Mouse (Mus musculus) midbrain, embryonic 11.5 days (tissue): Measurements from ENCODE around the gene Parm1. TPM values are rescaled to one million over a fixed set of nuclear protein-coding genes. Genes with fewer than 3 reads are reported as not detected.
A peak's percentile ranks its signal among the peaks of the same experiment; 100 is the strongest.

ENCODE experiments used
- ATAC-seq: fragments of 200-750 bp; cut with Nextera tagmentation; 2 replicates; pipeline ENCODE4 v1.8.0; 2017; ENCODE audit warnings: moderate TSS enrichment, moderate library complexity; ENCODE audit not compliant: low FRiP score
- DNase-seq: peaks from one replicate; pipeline ENCODE4 v3.0.0; 2015; ENCODE audit warnings: low spot score; ENCODE audit errors: missing footprints
- H3K27ac ChIP-seq: fragments of 300-500 bp; sonication (generic); 2 replicates; pipeline ENCODE4 v1.5.1; 2014; ENCODE audit warnings: low read depth, low read length
- H3K27me3 ChIP-seq: fragments of 300-500 bp; sonication (generic); 2 replicates; pipeline ENCODE4 v1.6.1; 2014; ENCODE audit warnings: mild to moderate bottlenecking, low read length, moderate library complexity, mixed read lengths; ENCODE audit not compliant: control insufficient read depth, insufficient read depth
- H3K36me3 ChIP-seq: fragments of 300-500 bp; sonication (generic); 2 replicates; pipeline ENCODE4 v1.6.1; 2014; ENCODE audit warnings: mild to moderate bottlenecking, low read length, moderate library complexity, mixed read lengths; ENCODE audit not compliant: control insufficient read depth, insufficient read depth
- H3K4me1 ChIP-seq: fragments of 300-500 bp; sonication (generic); 2 replicates; pipeline ENCODE4 v1.6.1; 2014; ENCODE audit warnings: low read length; ENCODE audit not compliant: control insufficient read depth, insufficient read depth
- H3K4me2 ChIP-seq: fragments of 300-500 bp; sonication (generic); 2 replicates; pipeline ENCODE4 v1.6.1; 2014; ENCODE audit warnings: mild to moderate bottlenecking, moderate library complexity
- H3K4me3 ChIP-seq: fragments of 300-500 bp; sonication (generic); 2 replicates; pipeline ENCODE4 v1.5.1; 2014; ENCODE audit warnings: low read depth, low read length
- H3K9ac ChIP-seq: fragments of 300-500 bp; sonication (generic); 2 replicates; pipeline ENCODE4 v1.6.1; 2014; ENCODE audit warnings: low read length
- H3K9me3 ChIP-seq: fragments of 300-500 bp; sonication (generic); 2 replicates; pipeline ENCODE4 v1.6.1; 2016; ENCODE audit warnings: low read length; ENCODE audit not compliant: control insufficient read depth
- WGBS: fragments of 180-500 bp; shearing (Covaris S2); extraction: QIAGEN DNeasy Blood & Tissue Kit; methylation state at CpG from one replicate; pipeline ENCODE4 v1.1.7; 2014; 5-methylcytosine and 5-hydroxymethylcytosine counted together
- polyA plus RNA-seq: library from polyadenylated mRNA; unstranded; fragments of >200 nt; fragmentation: Nextera tagmentation; extraction: Ambion mirVana; gene quantifications from 2 replicates; pipeline ENCODE4 v1.2.1, GENCODE M21; 2014

Gene Parm1
- polyA plus RNA-seq: 17.5 and 17.6 TPM in 2 replicates

DNA sequence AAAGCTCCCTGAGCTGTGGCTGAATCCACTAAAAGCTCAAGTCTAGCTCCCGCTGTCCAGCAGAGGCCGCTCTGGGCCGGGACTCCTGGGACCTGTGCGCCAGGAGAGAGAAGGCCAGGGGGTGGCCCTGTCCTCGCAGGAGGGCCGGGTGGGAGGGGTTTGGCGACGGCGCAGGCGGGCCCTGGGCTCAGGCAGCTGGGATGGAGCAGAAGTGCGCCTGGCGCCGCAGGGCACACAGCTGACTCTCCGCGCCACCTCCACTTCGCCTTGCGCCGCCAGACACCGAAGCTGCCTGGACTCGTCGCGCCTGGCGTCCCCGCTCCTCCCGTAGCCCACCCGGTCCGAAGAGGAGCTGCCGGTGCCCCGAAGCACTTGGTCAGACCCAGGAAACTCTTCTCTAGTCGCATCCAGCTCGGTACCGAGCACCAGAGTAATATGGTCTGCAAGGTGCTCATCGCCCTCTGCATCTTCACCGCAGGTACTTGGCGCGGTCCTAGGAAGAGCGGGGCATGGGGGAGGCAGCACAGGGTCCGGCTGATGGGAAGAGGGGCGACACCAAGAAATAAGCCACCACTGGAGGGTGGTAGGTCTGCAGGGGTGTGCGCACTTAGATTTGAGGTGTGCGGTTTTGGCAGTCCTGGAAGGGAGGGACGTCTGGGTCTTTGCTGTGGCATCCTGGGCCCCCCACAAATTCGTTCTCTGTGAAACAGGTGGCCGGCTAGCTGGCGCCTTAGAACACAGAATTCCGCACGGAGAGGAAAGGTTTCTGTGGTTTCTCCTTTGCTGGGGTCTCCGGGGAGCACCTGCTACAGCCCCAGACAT lies at the start of gene Parm1:
Gene Parm1, plus strand, starts transcription at position 136 of the 822 bp plus-strand sequence.
- H3K4me1 ChIP-seq: peaks cover 12% of the 10 kb centered on the region
- H3K4me3 ChIP-seq: peak within 1 kb of the TSS; percentile 44
- no peak within 1 kb of the TSS for H3K27ac ChIP-seq
- WGBS: under 1% methylated on average over 48 of the region's 48 CpGs
- no peaks in the 10 kb centered on the region for H3K36me3 ChIP-seq
- ATAC-seq: peak; percentile 99
- peak within 1 kb of the TSS; percentile 93 for H3K4me2 ChIP-seq
- DNase-seq: peak; percentile 96
- H3K9ac ChIP-seq: peak within 1 kb of the TSS; percentile 56
- H3K27me3 ChIP-seq: peaks cover 10% of the 10 kb centered on the region; the same call in 1 of the 2 replicates
- H3K9me3 ChIP-seq: no peaks in the 10 kb centered on the region

DNA sequence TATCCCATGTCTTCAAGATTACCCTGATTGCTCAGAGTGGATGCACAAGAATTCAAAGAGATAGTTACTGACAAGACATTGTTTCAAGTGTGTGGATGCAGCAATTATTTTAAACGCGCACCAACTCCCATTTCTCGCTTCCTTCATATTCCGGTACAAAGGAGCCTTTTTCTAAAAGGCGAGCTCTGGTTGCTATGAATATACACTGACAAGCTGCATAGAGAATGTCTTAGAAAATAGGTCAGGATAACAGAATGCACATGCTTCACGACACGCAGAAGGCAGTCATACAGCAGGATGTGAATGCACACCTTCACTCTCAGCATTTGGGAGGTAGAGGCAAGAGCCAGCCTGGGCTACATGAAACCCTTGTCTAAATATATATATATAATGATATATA lies 42.2 kb upstream of the Parm1 start:
- Histone ChIP-seq H3K4me3 (no peak overlapping the region), H3K36me3 (no peaks in the 10 kb centered on the region), H3K27ac (no peak overlapping the region), H3K27me3 (no peaks in the 10 kb centered on the region), H3K9ac (no peak overlapping the region), H3K4me1 (no peaks in the 10 kb centered on the region), H3K4me2 (no peak overlapping the region), H3K9me3 (no peaks in the 10 kb centered on the region)
- ATAC-seq (no peak), DNase-seq (no peak)
- 97% methylated on average over 7 of the region's 7 CpGs for WGBS

DNA sequence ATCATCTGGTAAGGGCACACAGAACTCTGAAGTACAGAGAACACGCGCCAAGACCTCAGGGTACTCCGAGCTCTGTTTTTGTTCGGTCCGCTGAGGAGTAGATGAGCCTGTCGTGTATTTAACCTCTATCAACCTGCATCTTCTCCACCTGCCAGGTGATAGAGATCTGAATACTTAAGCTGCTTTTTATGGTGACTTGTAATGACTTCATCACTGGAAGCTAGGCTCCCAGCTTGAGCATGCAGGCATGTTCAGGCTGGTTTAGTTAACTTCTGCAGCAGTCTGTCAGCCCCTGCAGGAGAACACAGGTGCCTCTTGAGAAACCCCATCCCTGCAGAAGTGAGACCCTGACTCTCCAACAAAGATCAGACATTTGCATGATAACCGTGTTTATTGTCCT lies 40.6 kb upstream of the Parm1 start:
- WGBS: 91% methylated on average over 7 of the region's 7 CpGs
- Histone ChIP-seq H3K4me2 (no peak overlapping the region), H3K9ac (no peak overlapping the region), H3K4me1 (no peaks in the 10 kb centered on the region), H3K9me3 (no peaks in the 10 kb centered on the region), H3K27ac (no peak overlapping the region), H3K36me3 (no peaks in the 10 kb centered on the region), H3K27me3 (no peaks in the 10 kb centered on the region), H3K4me3 (no peak overlapping the region)
- ATAC-seq (no peak), DNase-seq (no peak)

DNA sequence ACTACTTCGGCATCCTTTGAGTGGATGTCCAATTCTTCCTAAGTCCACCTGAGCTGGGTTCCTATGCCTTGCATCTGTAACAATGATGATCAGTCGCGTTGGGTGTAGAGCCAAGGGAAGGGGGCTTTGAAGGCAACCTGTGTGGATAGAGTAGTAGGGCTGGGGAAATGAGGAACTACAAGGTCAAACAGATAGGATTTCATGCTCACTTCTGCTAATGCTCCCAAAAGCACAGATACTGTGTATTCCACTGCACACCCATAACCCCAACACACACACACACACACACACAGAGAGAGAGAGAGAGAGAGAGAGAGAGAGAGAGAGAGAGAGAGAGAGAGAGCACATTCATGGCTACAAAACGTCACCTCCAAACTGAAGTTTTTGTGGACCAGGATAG lies 38.7 kb upstream of the Parm1 start:
- no peaks in the 10 kb centered on the region for H3K4me1 ChIP-seq
- 88% methylated on average over 4 of the region's 4 CpGs for WGBS
- H3K4me3 ChIP-seq: no peak overlapping the region
- no peak for ATAC-seq
- no peak for DNase-seq
- no peaks in the 10 kb centered on the region for H3K27me3 ChIP-seq
- no peaks in the 10 kb centered on the region for H3K36me3 ChIP-seq
- no peak overlapping the region for H3K27ac ChIP-seq
- no peak overlapping the region for H3K9ac ChIP-seq
- no peak overlapping the region for H3K4me2 ChIP-seq
- H3K9me3 ChIP-seq: no peaks in the 10 kb centered on the region

DNA sequence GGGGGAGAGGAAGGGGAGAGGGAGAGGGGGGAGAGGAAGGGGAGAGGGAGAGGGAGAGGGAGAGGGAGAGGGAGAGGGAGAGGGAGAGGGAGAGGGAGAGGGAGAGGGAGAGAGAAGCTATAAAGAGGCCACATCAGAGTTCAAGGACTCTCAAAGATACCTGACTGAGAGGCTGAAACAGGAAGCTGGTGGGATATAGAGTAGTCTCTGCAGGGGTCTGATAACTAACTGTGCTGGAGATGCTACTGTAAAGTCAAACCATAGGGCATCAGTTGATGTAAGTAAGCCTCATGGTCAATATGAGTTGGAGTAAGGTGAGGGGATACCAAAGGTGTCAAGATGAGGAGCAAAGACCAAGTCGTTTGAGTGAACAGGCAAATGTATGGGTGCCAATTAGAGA lies 37.3 kb upstream of the Parm1 start:
- Histone ChIP-seq H3K4me1 (no peaks in the 10 kb centered on the region), H3K36me3 (no peaks in the 10 kb centered on the region), H3K27me3 (no peaks in the 10 kb centered on the region), H3K4me3 (no peak overlapping the region), H3K9ac (no peak overlapping the region), H3K4me2 (no peak overlapping the region), H3K9me3 (no peaks in the 10 kb centered on the region), H3K27ac (no peak overlapping the region)
- no peak for ATAC-seq
- 79% methylated on average over 1 of the region's 1 CpGs for WGBS
- DNase-seq: no peak

DNA sequence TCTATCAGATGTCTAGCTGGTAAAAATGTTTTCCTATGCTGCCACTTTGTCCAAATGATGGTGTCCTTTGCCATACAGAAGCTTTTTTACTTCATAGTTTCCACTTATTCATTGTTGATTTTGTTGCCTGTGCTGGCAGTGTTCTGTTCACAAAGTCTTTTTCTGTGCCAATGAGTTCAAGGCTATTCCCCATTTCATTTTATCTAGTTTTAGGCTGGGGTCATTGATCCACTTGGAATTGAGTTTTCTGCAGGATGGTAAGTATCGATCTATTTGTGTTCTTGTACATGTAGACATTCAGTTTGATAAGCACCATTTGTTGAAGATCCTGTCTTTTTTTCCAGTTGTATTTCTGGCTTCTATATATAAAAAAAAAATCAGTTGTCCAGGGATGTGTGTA lies 33.1 kb upstream of the Parm1 start:
- Histone ChIP-seq H3K4me1 (no peaks in the 10 kb centered on the region), H3K36me3 (no peaks in the 10 kb centered on the region), H3K27me3 (no peaks in the 10 kb centered on the region), H3K9me3 (no peaks in the 10 kb centered on the region), H3K27ac (no peak overlapping the region), H3K4me3 (no peak overlapping the region), H3K4me2 (no peak overlapping the region), H3K9ac (no peak overlapping the region)
- DNase-seq (no peak), ATAC-seq (no peak)
- WGBS: 97% methylated on average over 1 of the region's 1 CpGs

DNA sequence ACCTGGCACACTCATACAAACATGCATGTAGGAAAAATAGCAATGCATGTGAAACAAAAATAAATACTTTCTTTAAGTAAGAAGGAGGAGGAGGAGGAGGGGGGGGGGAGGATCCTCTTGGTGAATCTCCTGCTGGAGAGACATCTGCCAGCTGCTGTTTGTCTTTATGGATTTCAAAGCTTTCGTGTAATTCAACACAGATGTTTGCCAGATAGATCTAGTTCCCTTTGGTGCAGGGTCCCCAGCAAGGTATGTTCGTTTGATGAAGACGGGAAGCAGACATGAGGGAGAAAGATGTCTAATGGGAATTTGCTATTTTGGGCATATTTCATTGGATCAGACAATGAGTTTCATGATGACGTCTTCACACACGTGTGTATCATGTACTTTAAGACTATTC lies 23.0 kb upstream of the Parm1 start:
- H3K9ac ChIP-seq: no peak overlapping the region
- H3K4me1 ChIP-seq: no peaks in the 10 kb centered on the region
- no peak overlapping the region for H3K27ac ChIP-seq
- H3K4me2 ChIP-seq: no peak overlapping the region
- H3K9me3 ChIP-seq: no peaks in the 10 kb centered on the region
- H3K4me3 ChIP-seq: no peak overlapping the region
- WGBS: 71% methylated on average over 5 of the region's 5 CpGs
- no peak for DNase-seq
- H3K36me3 ChIP-seq: no peaks in the 10 kb centered on the region
- no peaks in the 10 kb centered on the region for H3K27me3 ChIP-seq
- ATAC-seq: no peak

DNA sequence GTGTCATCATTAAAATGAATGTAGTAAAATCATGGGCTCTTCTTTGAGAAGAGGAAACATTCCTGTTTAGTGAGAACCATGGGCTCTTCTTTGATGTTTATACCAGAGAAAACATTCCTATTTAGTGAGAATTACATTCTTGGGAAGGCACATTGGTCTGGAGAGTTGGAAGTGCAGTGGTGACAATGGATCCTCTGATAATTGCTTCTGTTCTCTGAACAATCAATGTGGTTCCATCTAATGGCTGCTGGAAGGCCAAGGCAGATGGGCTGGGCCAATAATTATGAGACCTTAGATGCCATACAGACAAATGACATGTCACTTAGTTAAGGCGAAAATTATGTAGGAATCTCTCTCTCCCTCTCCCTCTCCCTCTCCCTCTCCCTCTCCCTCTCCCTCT lies 16.1 kb upstream of the Parm1 start:
- no peaks in the 10 kb centered on the region for H3K4me1 ChIP-seq
- H3K4me3 ChIP-seq: no peak overlapping the region
- H3K27ac ChIP-seq: no peak overlapping the region
- H3K9me3 ChIP-seq: no peaks in the 10 kb centered on the region
- ATAC-seq (no peak), DNase-seq (no peak)
- H3K36me3 ChIP-seq: no peaks in the 10 kb centered on the region
- no peak overlapping the region for H3K9ac ChIP-seq
- no peaks in the 10 kb centered on the region for H3K27me3 ChIP-seq
- no peak overlapping the region for H3K4me2 ChIP-seq
- 79% methylated on average over 1 of the region's 1 CpGs for WGBS

DNA sequence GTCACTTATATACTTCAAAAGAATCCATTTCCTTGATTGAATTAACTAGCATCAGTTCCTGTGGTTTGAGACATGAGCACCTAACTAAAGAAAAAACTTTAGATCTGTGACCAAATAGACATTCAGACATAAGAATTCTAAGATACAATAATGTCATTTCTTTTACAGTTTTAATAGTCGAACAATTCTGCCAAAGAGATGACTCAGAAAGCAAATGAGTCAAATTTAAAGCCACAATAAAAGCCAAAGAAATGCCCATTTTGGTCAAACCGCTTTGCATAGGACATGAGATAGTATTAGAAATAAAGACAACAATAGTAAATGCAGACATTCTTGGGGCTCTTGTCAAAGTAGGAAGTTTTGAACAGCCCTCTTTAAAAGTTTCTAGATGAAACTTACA lies 15.0 kb upstream of the Parm1 start:
- no peaks in the 10 kb centered on the region for H3K36me3 ChIP-seq
- no peaks in the 10 kb centered on the region for H3K27me3 ChIP-seq
- 89% methylated on average over 2 of the region's 2 CpGs for WGBS
- ATAC-seq (no peak), DNase-seq (no peak)
- no peak overlapping the region for H3K27ac ChIP-seq
- H3K9me3 ChIP-seq: no peaks in the 10 kb centered on the region
- no peak overlapping the region for H3K4me3 ChIP-seq
- no peak overlapping the region for H3K4me2 ChIP-seq
- H3K4me1 ChIP-seq: no peaks in the 10 kb centered on the region
- H3K9ac ChIP-seq: no peak overlapping the region
